Mouse (Mus musculus) liver, embryonic 14 days (tissue): ENCODE data around the gene Mak. TPM values are rescaled to one million over a fixed set of nuclear protein-coding genes. Genes with fewer than 3 reads are reported as not detected.

ENCODE experiments used
- polyA plus RNA-seq: library from polyadenylated mRNA; depleted of rRNA; stranded (reverse); fragments of >200 nt; gene quantifications from 2 replicates; pipeline ENCODE4 v1.2.3, GENCODE M21; 2012; rRNA removed

Mak gene
- polyA plus RNA-seq, result 0.07 TPM in 2 replicates

DNA sequence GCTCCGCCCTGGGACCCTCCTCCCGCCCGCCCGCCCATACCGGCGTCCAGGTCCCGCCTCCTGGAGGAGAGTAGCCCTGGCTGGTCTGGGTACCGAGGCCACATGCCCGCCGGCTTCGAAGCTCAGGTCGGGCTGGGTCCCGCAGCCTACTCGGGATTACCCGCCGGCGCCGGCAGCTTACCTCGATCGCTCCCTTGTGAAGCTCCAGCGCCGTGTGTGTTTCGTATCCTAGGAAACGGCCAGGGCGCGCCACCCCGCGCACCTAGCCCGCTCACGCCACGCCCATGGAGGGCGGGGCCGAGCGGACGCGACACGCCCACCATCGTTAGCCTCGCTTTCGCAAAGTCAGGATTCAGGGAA lies at the start of gene Mak:
Gene Mak (minus strand): TSS at position 286 of the 360 bp plus-strand sequence.

DNA sequence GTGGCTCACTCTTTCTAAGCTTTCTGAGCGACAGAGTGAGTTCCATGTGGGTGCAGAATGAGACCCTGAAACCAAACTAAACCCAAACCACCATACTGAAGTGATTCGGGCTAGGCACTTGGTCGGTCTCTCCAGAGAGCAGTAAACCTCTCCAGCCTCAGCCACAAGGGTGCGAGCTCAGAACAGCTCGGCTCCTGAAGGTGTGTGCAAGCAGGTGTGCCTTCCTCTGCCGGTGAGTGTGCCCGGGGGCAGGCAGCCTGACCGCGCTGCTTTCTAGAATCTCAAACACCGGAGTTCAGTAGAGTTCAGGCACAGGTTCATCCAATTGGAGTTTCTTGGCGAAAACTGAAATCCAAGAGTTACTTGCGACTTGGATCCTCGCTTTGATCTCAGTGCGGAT lies 34.4 kb upstream of the Mak start, which contains the start of gene Sycp2l:
Gene Sycp2l (plus strand): TSS at position 368 of the 400 bp plus-strand sequence.

DNA sequence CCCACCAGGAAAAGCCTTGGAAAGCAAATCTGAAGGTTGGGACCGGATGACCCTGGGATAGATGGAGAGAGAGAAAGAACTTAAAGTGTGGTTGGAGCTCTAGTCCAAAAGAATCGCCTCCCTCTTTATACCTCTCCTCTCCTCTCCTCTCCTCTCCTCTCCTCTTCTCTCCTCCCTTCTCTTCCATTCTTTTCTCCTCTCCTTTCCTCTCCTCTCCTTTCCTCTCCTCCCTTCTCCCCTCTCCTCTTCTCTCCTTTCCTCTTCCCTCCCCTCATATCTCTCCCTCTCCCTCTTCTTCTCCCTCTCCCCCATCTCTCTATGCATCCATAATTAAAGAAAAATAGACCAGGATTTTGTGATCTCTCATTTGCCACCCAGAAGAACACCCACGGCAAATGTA lies 31.4 kb upstream of the Mak start, which contains the start of gene Gcm2:
Gene Gcm2 (minus strand): TSS at position 101 of the 400 bp plus-strand sequence.

DNA sequence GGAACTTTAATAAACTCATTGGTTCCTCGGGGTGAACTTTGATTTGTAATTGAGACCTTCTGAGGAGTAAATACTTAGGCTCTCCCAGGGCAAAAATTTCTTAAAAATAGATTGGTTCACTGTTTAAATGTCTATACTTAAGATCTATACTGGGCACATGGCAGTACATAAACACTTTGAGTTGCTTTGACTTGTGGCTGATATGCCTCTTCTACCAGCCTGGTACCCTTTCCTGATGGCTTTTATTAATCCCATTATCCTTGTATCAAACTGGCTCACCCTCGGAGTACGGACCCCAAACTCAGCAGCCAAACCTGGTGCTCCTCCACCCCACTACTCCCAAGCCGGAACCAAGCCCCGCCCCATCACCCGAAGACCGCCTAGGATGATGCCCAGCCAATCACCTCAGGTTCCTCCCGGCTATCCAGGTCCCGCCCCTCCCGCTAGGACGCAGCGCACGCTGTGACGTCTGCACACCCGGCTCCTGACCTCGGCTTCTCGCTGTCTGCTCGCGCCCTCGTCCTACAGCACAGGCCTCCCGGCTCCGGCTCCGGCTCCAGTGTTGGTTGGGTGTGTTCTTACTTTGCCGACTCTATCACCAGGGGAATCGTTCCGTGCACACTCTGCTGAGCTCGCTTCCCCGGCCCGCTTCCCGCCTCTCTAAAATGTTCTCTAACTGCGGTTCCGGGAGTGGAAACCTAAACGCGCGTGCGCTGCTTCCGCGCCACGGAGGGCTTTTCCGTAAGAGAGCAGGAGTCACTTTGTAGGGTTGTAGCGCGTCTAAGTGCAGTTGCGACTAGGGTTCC lies 63.5 kb downstream of the Mak start, which contains the start of gene Tmem14c:
Gene Tmem14c (plus strand): TSS at position 464 of the 806 bp plus-strand sequence.

DNA sequence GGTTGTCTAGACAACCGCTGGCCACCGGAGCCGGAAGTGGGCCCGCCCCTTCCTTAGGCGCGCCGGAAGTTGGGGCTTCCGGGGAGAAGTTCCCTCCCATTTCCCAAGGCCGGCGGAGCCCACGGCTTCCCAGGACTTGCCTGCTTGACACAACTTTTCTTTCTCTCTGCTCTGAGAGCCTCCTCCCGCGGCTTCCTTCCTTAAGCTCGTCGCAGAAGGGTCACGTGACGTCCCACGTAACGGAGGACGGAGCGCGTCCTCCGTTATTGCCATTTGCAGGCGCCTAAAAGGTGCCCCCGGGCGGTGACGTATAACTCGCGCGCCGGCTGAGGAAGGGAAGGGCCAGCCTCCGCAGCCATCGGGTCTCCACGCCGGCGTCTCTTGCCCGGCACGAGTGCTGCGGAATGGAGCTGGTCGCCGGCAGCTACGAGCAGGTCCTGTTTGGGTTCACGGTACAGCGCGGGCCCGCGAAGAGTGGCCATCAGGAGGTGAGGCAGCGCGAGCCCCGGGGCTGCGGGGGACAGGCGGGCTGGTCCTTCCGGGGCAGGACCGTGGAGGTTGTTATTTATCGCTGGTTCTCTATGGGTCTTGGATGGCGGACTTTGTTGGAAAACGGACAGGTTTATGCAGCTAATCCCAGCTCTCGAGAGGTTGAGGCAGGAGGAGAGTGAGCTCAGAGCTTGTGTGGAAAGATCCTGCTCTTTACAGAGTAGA lies 78.4 kb downstream of the Mak start, which contains the start of gene Pak1ip1:
Gene Pak1ip1 (plus strand): TSS at position 98 of the 714 bp plus-strand sequence.

Other genes with a start within 250 kb of the Mak start
- 0.59 and 0.71 TPM in 2 replicates for gene Gcnt2, start 220.0 kb downstream of the Mak start, polyA plus RNA-seq
- gene Pak1ip1, start 78.7 kb downstream of the Mak start, polyA plus RNA-seq, result 49.1 and 55.4 TPM in 2 replicates
- 336 and 423 TPM in 2 replicates for gene Tmem14c, start 63.4 kb downstream of the Mak start, polyA plus RNA-seq
- gene Gcm2, start 31.3 kb upstream of the Mak start, polyA plus RNA-seq, result not detected in 2 replicates
- gene Sycp2l, start 34.6 kb upstream of the Mak start, polyA plus RNA-seq, result 0.01 and 0.02 TPM in 2 replicates
- gene Elovl2, start 140.7 kb upstream of the Mak start, polyA plus RNA-seq, result 16.4 and 20.6 TPM in 2 replicates
- 3.0 and 3.5 TPM in 2 replicates for gene Smim13, start 170.1 kb upstream of the Mak start, polyA plus RNA-seq
- not detected in 2 replicates for gene Gm17364, start 194.3 kb upstream of the Mak start, polyA plus RNA-seq